Mouse (Mus musculus) ZHBTc4 (cell line): ENCODE measurements around the gene BC024978.

Experiments used
- DNase-seq: peaks from one replicate; pipeline ENCODE4 v3.0.0-alpha.2; 2011; ENCODE audit warnings: low read depth, low spot score

The BC024978 gene

GRCm38 (mm10) chr7:27258205-27258899 lies 62.8 kb downstream of the BC024978 start, which contains the start of gene Numbl:
Numbl (plus strand) TSS chr7:27258433.
- peak; percentile 98 for DNase-seq

GRCm38 (mm10) chr7:27259271-27259721 lies 63.7 kb downstream of the BC024978 start:
- peak; percentile 28 for DNase-seq

GRCm38 (mm10) chr7:27259771-27260170 lies 64.2 kb downstream of the BC024978 start:
- no peak for DNase-seq
